Mouse (Mus musculus) liver, embryonic 13.5 days (tissue): Measurements from ENCODE around the gene Mavs. TPM values are rescaled to one million over a fixed set of nuclear protein-coding genes. Genes with fewer than 3 reads are reported as not detected.
"Not testable (repeated sequence)": the region's sequence is repeated elsewhere in the genome, so short reads cannot be mapped to it uniquely, and the experiment has no call there.

ENCODE experiments used
- ATAC-seq: fragments of 200-750 bp; cut with Nextera tagmentation; 2 replicates; pipeline ENCODE4 v1.8.0; 2017; ENCODE audit warnings: low read depth, mild to moderate bottlenecking, moderate number of reproducible peaks, moderate library complexity
- DNase-seq: peaks from one replicate; pipeline ENCODE4 v3.0.0; 2022
- H3K27ac ChIP-seq: fragments of 300-500 bp; sonication (generic); 2 replicates; pipeline ENCODE4 v1.5.1; 2015; ENCODE audit warnings: moderate library complexity, mild to moderate bottlenecking, inconsistent platforms
- H3K27me3 ChIP-seq: fragments of 300-500 bp; sonication (generic); 2 replicates; pipeline ENCODE4 v1.6.1; 2015; ENCODE audit warnings: mild to moderate bottlenecking, inconsistent platforms
- H3K36me3 ChIP-seq: fragments of 300-500 bp; sonication (generic); 2 replicates; pipeline ENCODE4 v1.6.1; 2015; ENCODE audit warnings: mild to moderate bottlenecking, inconsistent platforms
- H3K4me1 ChIP-seq: fragments of 300-500 bp; sonication (generic); replicated peaks from 2 replicates; pipeline ENCODE4 v1.6.1; 2015; ENCODE audit warnings: inconsistent platforms
- H3K4me2 ChIP-seq: fragments of 300-500 bp; sonication (generic); 2 replicates; pipeline ENCODE4 v1.6.1; 2015; ENCODE audit warnings: inconsistent platforms, mild to moderate bottlenecking, moderate library complexity
- H3K4me3 ChIP-seq: fragments of 300-500 bp; sonication (generic); replicated peaks from 2 replicates; pipeline ENCODE4 v1.5.1; 2015; ENCODE audit warnings: mild to moderate bottlenecking, inconsistent platforms
- H3K9ac ChIP-seq: fragments of 300-500 bp; sonication (generic); 2 replicates; pipeline ENCODE4 v1.6.1; 2015; ENCODE audit warnings: mild to moderate bottlenecking, inconsistent platforms
- H3K9me3 ChIP-seq: fragments of 300-500 bp; sonication (generic); replicated peaks from 2 replicates; pipeline ENCODE4 v1.6.1; 2016; ENCODE audit warnings: inconsistent platforms
- WGBS: fragments of 180-500 bp; shearing (Covaris S2); methylation state at CpG from one replicate; pipeline ENCODE4 v1.1.7; 2015; ENCODE audit not compliant: insufficient replicate concordance; 5-methylcytosine and 5-hydroxymethylcytosine counted together
- polyA plus RNA-seq: library from polyadenylated mRNA; unstranded; fragments of >200 nt; fragmentation: Nextera tagmentation; extraction: Ambion mirVana; gene quantifications from 2 replicates; pipeline ENCODE4 v1.2.1, GENCODE M21; 2015

Mavs gene
- polyA plus RNA-seq, 1 experiment from 2014 or later, result 27.1 TPM

DNA sequence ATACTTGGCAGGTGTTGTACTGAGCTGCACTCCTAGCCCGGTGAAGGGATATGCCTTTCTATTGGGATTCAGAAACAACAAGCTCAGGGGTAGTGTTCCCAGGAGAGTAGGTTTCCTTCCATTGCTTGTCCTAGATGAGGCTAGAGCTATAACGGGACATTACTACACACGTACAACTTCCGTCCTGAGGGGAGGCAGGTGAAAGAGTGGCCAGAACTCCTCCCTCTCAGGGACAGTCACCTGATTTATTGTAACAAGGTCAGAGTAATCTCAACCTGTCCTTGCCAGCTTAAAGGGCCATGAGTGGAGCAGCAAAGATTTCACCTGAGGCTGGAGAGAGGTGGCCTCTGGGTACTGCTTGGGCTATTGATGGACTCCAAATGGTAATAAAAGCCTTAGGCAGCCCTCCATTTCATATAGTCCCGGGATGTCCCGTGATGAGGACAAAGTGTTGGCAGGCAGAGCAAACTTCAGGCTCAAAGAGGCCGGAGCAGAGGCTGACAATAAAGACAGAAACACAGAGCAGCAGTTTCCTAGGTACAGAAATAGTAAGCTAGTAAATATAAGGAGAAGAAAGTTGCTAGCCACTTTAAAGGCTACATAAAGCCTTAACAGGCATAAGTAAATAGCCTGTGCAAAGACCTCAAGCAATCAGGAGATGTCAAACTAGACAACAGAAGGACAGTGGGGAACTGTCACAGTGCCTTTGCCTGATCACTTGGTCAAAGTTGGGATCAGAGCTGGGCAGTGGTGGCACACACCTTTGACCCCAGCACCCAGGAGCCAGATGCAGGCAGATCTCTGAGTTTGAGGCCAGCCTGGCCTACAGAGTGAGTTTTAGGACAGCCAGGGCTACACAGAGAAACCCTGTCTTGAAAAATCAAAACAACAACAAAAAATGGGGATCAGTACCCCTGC lies 17.7 kb upstream of the Mavs start:
- no peak for ATAC-seq
- Histone ChIP-seq H3K36me3 (peaks cover 19% of the 10 kb centered on the region), H3K4me2 (no peak overlapping the region), H3K27me3 (no peaks in the 10 kb centered on the region), H3K9me3 (no peaks in the 10 kb centered on the region), H3K27ac (peak overlapping the region; percentile 96), H3K4me3 (no peak overlapping the region), H3K9ac (peak overlapping the region; percentile 2; the same call in 1 of the 2 replicates), H3K4me1 (peaks cover 82% of the 10 kb centered on the region)
- no peak for DNase-seq
- 82% methylated on average over 7 of the region's 7 CpGs for WGBS

DNA sequence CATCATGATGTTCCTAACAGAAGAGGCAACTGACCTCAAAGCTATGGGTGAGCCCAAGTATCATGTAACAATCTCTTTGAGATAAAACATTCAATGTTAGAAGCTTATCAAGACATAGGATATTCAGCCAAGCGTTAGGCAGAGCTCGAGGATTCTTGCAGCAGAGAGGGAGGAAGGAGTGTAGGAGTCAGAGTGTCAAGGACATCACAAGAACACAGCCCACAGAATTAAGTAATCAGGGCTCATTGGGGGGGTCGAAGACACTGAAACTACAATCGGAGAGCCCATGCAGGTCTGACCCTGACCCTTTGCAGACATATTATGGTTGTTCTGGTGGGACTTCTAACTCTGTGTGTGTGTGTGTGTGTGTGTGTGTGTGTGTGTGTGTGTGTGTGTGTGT lies 13.8 kb upstream of the Mavs start:
- H3K4me3 ChIP-seq, result no peak overlapping the region
- no peak for ATAC-seq
- H3K4me1 ChIP-seq, result peaks cover 83% of the 10 kb centered on the region
- H3K27me3 ChIP-seq, result no peaks in the 10 kb centered on the region
- DNase-seq, result no peak
- WGBS, result 46% methylated on average over 4 of the region's 4 CpGs
- no peak overlapping the region for H3K4me2 ChIP-seq
- H3K36me3 ChIP-seq, result no peaks in the 10 kb centered on the region
- no peaks in the 10 kb centered on the region for H3K9me3 ChIP-seq
- peak overlapping the region; percentile 64; the same call in 1 of the 2 replicates for H3K27ac ChIP-seq
- H3K9ac ChIP-seq, result no peak overlapping the region

DNA sequence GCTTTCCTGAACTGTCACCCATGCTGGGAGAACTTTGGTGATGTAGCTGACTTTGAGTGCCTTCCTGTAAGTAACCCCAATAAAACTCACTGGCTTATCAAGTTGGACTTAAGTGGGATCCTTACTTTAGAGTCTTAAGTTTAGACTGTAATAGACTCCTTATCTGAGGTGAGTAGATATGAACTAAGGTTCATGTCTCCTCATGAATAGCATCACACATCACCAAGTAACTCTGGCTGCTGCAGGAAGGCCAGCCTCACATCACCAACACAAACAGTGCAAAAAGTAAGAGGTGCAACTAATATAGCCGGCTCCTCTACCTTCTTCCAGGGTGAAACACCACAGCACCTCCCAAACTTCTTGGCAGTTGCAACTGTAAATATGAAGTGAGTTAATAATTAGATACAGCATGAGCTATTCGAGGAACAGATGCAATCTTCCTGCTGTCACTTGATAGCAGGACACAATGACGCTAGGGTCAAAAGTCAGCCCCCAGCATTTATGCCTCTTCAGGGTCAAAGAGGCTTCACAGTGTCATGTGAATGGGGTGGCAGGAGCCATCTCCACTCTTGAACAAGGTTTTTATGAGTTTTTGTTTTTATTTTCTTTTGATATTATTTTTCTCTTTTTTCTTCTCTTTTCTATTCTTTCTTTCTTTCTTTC lies 11.9 kb upstream of the Mavs start:
- H3K4me1 ChIP-seq, result peaks cover 82% of the 10 kb centered on the region
- peak overlapping the region; percentile 50 for H3K4me2 ChIP-seq
- 28% methylated on average over 3 of the region's 3 CpGs for WGBS
- no peaks in the 10 kb centered on the region for H3K36me3 ChIP-seq
- no peak overlapping the region for H3K4me3 ChIP-seq
- DNase-seq (no peak), ATAC-seq (no peak)
- H3K9ac ChIP-seq, result peak overlapping the region; percentile 71
- H3K9me3 ChIP-seq, result no peaks in the 10 kb centered on the region
- no peaks in the 10 kb centered on the region for H3K27me3 ChIP-seq
- peak overlapping the region; percentile 98 for H3K27ac ChIP-seq

DNA sequence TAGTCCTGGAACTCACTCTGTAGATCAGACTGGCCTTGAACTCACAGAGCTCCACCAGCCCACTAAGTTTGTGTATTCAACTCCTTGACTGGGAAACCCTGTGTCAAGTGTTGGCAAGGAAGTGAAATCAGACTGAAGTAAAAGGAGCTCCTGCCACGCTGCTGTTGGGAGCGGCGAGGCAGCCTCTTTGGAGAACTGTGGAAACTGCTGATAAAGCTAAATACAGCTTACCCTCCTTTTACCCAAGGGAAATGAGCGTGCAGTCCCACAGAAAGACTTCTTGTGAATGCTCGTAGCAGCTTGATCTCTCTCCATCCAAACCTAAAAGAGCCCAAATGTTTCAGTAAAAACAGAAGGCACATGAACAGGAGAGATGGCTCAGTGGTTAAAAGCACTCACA lies 11.3 kb upstream of the Mavs start:
- Histone ChIP-seq H3K36me3 (no peaks in the 10 kb centered on the region), H3K4me1 (peaks cover 83% of the 10 kb centered on the region), H3K27ac (peak overlapping the region; percentile 98), H3K4me2 (peak overlapping the region; percentile 50), H3K4me3 (no peak overlapping the region), H3K9me3 (no peaks in the 10 kb centered on the region), H3K27me3 (no peaks in the 10 kb centered on the region), H3K9ac (peak overlapping the region; percentile 71)
- ATAC-seq, result peak; percentile 47
- DNase-seq, result no peak
- WGBS, result 14% methylated on average over 5 of the region's 5 CpGs

DNA sequence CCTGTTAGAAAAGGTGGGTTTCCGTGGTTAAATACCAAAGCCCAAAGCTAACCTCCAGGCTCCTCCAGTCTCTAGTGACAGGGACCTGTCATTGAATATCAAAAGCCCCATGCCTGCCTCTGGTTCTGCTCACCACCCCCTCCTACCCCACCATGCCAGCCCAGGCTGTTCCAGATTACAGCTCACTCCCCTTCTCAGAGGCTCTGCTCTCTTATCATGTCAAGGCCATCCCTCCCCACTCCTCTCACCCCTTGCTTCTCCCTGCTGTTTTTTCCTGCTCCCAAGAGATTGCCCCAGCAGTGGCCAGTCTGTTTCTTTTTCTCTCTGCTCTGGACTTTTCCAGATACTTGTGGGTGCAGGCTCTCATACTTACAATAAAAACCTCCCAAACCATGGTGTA lies 10.3 kb upstream of the Mavs start:
- 32% methylated on average over 1 of the region's 1 CpGs for WGBS
- Histone ChIP-seq H3K9me3 (no peaks in the 10 kb centered on the region), H3K27me3 (no peaks in the 10 kb centered on the region), H3K4me1 (peaks cover 76% of the 10 kb centered on the region), H3K9ac (peak overlapping the region; percentile 71), H3K36me3 (no peaks in the 10 kb centered on the region), H3K27ac (peak overlapping the region; percentile 98), H3K4me2 (peak overlapping the region; percentile 50), H3K4me3 (0 out of 2 replicates have a peak overlapping the region, but pooled peaks have one; percentile 14)
- DNase-seq, result peak; percentile 89
- ATAC-seq, result peak; percentile 99

DNA sequence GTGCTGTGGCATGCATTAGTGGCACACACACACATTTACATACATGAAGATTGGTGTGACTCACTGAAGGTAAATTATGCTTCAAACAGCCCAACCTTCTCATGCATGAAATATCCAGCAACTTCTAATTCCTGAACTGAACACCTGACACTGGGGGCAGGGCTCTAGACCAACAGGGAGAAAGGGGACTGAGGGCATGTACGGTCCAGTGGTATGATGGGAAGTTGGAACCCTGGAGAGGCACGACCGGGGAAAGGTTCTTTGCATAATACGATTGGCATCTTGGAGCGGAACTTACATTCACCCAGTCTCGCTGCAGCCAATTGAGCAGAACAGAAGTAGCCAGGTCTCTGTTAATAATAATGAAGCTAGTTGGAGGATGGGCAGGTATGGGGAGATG lies 8.7 kb upstream of the Mavs start:
- no peaks in the 10 kb centered on the region for H3K9me3 ChIP-seq
- no peak overlapping the region for H3K9ac ChIP-seq
- no peaks in the 10 kb centered on the region for H3K27me3 ChIP-seq
- 84% methylated on average over 6 of the region's 6 CpGs for WGBS
- H3K4me1 ChIP-seq, result peaks cover 71% of the 10 kb centered on the region
- H3K4me3 ChIP-seq, result no peak overlapping the region
- H3K36me3 ChIP-seq, result no peaks in the 10 kb centered on the region
- H3K27ac ChIP-seq, result peak overlapping the region; percentile 98
- no peak overlapping the region for H3K4me2 ChIP-seq
- DNase-seq, result no peak
- no peak for ATAC-seq

DNA sequence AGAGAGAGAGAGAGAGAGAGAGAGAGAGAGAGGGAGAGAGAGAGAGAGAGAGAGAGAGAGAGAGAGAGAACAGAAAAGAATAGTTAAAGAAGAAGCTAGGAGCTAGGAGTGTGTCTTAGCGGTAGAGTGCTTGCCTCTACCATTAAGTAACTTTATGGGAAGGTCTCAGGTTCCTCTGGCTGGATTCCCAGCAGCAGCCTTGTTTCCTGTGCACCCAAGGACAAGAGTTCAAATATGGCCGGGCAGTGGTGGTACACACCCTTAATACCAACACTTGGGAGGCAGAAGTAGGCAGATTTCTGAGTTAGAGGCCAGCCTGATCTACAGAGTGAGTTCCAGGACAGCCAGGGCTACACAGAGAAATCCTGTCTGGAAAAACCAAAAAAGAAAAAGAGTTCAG lies 7.2 kb upstream of the Mavs start:
- Histone ChIP-seq H3K27ac (peak overlapping the region; percentile 66), H3K4me1 (peaks cover 63% of the 10 kb centered on the region)
- H3K27me3 ChIP-seq, H3K36me3 ChIP-seq, H3K4me2 ChIP-seq, H3K4me3 ChIP-seq, H3K9me3 ChIP-seq, H3K9ac ChIP-seq, DNase-seq, ATAC-seq: not testable (repeated sequence)
- WGBS, result 66% methylated on average over 2 of the region's 2 CpGs

DNA sequence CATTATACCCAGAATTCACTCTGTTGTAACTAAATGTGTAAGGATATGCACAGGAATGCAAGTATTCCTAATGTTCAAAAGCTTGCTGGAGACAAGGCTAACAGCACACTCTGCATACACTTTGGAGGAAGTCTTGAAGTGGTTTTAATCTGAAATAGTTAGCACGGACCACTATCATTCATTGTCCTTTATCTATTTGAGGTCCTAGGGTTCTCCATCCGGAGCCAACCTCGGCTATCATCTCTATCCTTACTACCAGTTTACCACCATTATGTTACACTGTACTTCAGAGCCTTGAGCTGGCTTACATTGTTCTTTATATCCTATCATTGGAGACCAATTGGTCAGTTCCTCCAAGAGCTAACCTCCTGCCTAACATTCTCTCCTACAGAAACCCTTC lies 6.6 kb upstream of the Mavs start:
- H3K27ac ChIP-seq, result peak overlapping the region; percentile 66

DNA sequence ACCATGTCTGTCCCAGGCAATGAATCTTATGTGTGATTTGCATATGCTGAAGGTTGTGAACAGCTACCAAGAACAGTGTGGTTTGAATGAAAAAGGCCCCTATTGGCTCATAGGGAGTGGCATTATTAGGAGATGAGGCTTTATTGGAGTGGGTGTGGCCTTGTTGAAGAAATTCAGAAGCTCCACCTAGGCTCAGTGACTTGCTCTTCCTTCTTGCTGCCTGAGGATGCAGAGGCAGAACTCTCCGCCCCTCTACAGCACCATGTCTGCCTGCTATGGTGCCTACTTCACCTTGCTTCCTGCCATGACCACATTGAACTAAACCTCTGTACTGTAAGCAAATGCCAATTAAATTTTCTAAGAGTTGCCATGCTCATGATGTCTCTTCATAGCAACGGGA lies 1.3 kb upstream of the Mavs start:
- H3K4me1 ChIP-seq, result peaks cover 53% of the 10 kb centered on the region
- H3K4me3 ChIP-seq, result no peak overlapping the region; the same call in 1 of the 2 replicates
- peak overlapping the region; percentile 69 for H3K9ac ChIP-seq
- H3K9me3 ChIP-seq, result no peaks in the 10 kb centered on the region
- H3K36me3 ChIP-seq, result peaks cover 21% of the 10 kb centered on the region
- DNase-seq, result peak; percentile 68
- peak overlapping the region; percentile 85 for H3K27ac ChIP-seq
- peak; percentile 65 for ATAC-seq
- H3K4me2 ChIP-seq, result peak overlapping the region; percentile 92
- H3K27me3 ChIP-seq, result no peaks in the 10 kb centered on the region
- WGBS, result 62% methylated on average over 2 of the region's 2 CpGs

More for the DNA sequence above, 6.6 kb upstream of the Mavs start:
- no peak overlapping the region for H3K4me3 ChIP-seq
- DNase-seq (no peak), ATAC-seq (no peak)
- H3K9me3 ChIP-seq, result no peaks in the 10 kb centered on the region
- H3K4me1 ChIP-seq, result peaks cover 62% of the 10 kb centered on the region
- no peak overlapping the region for H3K9ac ChIP-seq
- 47% methylated on average over 3 of the region's 3 CpGs for WGBS
- no peaks in the 10 kb centered on the region for H3K36me3 ChIP-seq
- H3K27me3 ChIP-seq, result no peaks in the 10 kb centered on the region
- H3K4me2 ChIP-seq, result no peak overlapping the region

DNA sequence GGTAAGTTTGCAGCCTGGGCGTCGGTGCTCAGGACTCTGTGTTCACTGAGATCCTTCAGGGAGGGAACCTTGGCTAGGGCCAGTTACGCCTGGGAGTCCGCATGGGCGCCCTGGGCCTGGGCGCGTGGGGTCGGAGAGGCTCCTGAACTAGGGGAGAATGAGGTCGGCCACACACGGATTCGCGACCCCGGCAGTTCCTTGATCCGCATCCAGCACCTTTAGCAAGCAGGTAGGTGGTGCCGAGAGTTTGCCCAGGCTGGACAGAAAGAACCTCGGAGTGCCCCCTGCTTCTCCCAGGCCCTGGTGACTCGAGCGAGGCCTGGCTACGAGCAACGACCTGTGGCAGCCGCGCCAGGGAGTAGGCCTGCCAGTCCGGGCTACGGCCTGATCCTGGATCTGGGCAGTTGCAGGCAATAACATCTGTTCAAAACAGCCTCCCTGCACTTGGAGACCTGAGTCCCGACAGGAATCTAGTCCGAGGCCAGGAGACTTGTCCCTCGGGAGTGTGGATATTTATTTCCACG lies 326 bp downstream of the Mavs start:
- H3K27me3 ChIP-seq, result no peaks in the 10 kb centered on the region
- peak overlapping the region; percentile 81 for H3K4me3 ChIP-seq
- H3K4me1 ChIP-seq, result peaks cover 59% of the 10 kb centered on the region
- 11% methylated on average over 28 of the region's 28 CpGs for WGBS
- H3K4me2 ChIP-seq, result peak overlapping the region; percentile 92
- H3K9ac ChIP-seq, result peak overlapping the region; percentile 95
- H3K9me3 ChIP-seq, result no peaks in the 10 kb centered on the region
- DNase-seq, result no peak
- peaks cover 34% of the 10 kb centered on the region for H3K36me3 ChIP-seq
- peak; percentile 28; the same call in 1 of the 2 replicates for ATAC-seq
- peak overlapping the region; percentile 93 for H3K27ac ChIP-seq

DNA sequence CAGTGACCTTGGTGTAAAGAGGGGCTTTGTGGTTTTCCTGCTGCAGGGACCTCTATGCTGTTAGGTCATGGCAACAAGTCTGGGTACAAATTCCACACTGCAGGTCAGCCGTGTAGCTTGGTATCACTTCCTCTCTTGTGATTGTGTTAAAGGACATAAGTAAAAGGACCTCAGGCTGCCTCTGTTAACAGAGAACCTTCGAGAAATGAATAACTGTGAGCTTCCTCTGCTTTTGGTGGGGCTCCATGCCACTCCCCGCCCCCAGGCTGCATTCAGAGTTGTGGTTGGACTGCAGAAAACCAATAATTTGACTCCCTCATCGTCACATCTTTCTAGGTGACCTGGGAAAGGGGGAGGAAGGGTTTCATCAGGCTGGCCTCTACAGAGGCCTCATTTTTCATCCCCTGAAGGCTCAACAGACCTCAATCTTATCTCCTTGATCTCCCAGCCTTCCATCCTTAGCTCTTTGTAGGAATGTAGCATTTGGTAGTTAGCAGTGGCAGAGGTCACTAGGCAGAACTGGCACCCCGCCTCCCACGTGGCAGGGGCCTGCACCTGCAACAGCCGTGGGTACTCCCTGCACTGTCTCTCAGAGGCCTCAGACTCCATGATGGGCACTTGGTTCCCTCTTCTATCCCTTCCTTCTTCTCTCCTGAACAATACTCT lies 1.2 kb downstream of the Mavs start:
- Histone ChIP-seq H3K27me3 (no peaks in the 10 kb centered on the region), H3K9me3 (no peaks in the 10 kb centered on the region), H3K27ac (peak overlapping the region; percentile 93), H3K4me3 (peak overlapping the region; percentile 81), H3K36me3 (peaks cover 41% of the 10 kb centered on the region), H3K4me1 (peaks cover 68% of the 10 kb centered on the region), H3K4me2 (peak overlapping the region; percentile 92), H3K9ac (peak overlapping the region; percentile 95)
- DNase-seq, result peak; percentile 65
- 42% methylated on average over 7 of the region's 7 CpGs for WGBS
- 0 out of 2 replicates have a peak, but pooled peaks have one; percentile 3 for ATAC-seq
